8 mouse cellular contexts compared by ENCODE assay signal in the genomic region with DNA sequence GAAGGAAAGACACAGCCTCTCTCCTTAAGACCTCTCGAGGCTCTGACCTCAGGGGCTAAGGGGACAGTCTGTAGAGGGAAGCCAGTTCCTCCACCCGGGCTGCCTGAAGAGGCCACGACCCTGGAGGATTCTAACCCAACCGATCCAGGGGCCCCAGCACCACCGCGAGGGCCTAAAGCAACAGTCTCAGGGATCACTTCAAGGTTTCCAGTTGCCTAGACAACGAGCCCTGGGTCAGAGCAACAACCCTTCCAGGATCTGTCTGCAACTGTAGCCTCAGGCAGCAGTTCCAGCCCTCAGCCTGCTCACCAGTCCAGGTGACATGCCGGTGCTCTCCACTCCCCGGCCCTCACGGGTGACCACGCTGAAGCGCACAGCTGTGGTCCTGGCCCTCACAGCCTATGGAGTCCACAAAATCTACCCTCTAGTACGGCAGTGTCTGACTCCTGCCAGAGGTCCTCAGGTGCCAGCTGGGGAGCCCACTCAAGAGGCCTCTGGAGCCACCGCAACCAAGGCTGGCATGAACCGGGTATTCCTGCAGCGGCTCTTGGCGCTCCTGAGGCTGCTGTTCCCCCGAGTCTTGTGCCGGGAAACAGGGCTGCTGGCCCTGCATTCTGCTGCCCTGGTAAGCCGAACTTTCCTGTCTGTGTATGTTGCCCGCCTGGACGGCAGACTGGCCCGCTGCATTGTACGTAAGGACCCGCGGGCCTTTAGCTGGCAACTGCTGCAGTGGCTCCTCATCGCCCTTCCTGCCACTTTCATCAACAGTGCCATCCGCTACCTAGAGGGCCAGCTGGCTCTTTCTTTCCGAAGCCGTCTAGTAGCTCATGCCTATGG. TPM values are rescaled to one million over a fixed set of nuclear protein-coding genes. Genes with fewer than 3 reads are reported as not detected.
A peak's percentile ranks its signal among the peaks of the same experiment; 100 is the strongest.
DNase-seq lines count a peak whose midpoint lies in the region; ATAC-seq lines count a peak whose summit lies in the region.

No protein-coding gene starts in this region.

- intact Hi-C loops in heart, postnatal 25 days (cut with DNase I) = loop anchor here (5.0 kb wide), 1 partner anchor 70 kb away; a partner anchor contains a TSS

- peak; percentile 3; the same call in 1 of the 2 replicates for ATAC-seq in embryonic facial prominence, embryonic 15.5 days (ENCODE audit: insufficient number of reproducible peaks, low FRiP score, low TSS enrichment, low read depth)
- peak; percentile 19 for ATAC-seq in liver, embryonic 11.5 days (replicated peaks; ENCODE audit: low FRiP score)
- peak; percentile 62 for ATAC-seq in neural tube, embryonic 13.5 days (ENCODE audit: low read depth)

- H3K9me3 ChIP-seq in embryonic facial prominence, embryonic 15.5 days (replicated peaks) = no peaks in the 10 kb centered on the region
- H3K9me3 ChIP-seq in liver, embryonic 11.5 days (ENCODE audit: control insufficient read depth, low read length) = no peaks in the 10 kb centered on the region
- H3K9me3 ChIP-seq in neural tube, embryonic 13.5 days = no peaks in the 10 kb centered on the region

- peak overlapping the region; percentile 58 for H3K4me2 ChIP-seq in embryonic facial prominence, embryonic 15.5 days (replicated peaks)
- peak overlapping the region; percentile 88 for H3K4me2 ChIP-seq in liver, embryonic 11.5 days
- peak overlapping the region; percentile 68 for H3K4me2 ChIP-seq in neural tube, embryonic 13.5 days

- H3K4me1 ChIP-seq in embryonic facial prominence, embryonic 15.5 days = peaks cover 32% of the 10 kb centered on the region
- H3K4me1 ChIP-seq in liver, embryonic 11.5 days (replicated peaks; ENCODE audit: control insufficient read depth, insufficient read depth, low read length) = peaks cover 11% of the 10 kb centered on the region
- peaks cover 35% of the 10 kb centered on the region for H3K4me1 ChIP-seq in neural tube, embryonic 13.5 days (replicated peaks)

- peak overlapping the region; percentile 89 for H3K27ac ChIP-seq in embryonic facial prominence, embryonic 15.5 days (replicated peaks)
- H3K27ac ChIP-seq in liver, embryonic 11.5 days (ENCODE audit: low read depth, low read length) = peak overlapping the region; percentile 68
- H3K27ac ChIP-seq in neural tube, embryonic 13.5 days (replicated peaks) = peak overlapping the region; percentile 79

- no peak overlapping the region for H3K9ac ChIP-seq in embryonic facial prominence, embryonic 15.5 days
- H3K9ac ChIP-seq in liver, embryonic 11.5 days (ENCODE audit: low read depth, low read length) = peak overlapping the region; percentile 66
- peak overlapping the region; percentile 67 for H3K9ac ChIP-seq in neural tube, embryonic 13.5 days

- 0 out of 2 replicates have a peak, but pooled peaks cover 10% of the 10 kb centered on the region for H3K36me3 ChIP-seq in embryonic facial prominence, embryonic 15.5 days
- H3K36me3 ChIP-seq in liver, embryonic 11.5 days (ENCODE audit: control insufficient read depth, insufficient read depth, low read length) = peaks cover 2% of the 10 kb centered on the region; the same call in 1 of the 2 replicates
- H3K36me3 ChIP-seq in neural tube, embryonic 13.5 days = 0 out of 2 replicates have a peak, but pooled peaks cover 13% of the 10 kb centered on the region

- 0 out of 2 replicates have a peak, but pooled peaks cover 3% of the 10 kb centered on the region for H3K27me3 ChIP-seq in embryonic facial prominence, embryonic 15.5 days
- no peaks in the 10 kb centered on the region for H3K27me3 ChIP-seq in liver, embryonic 11.5 days (replicated peaks; ENCODE audit: control insufficient read depth, insufficient read depth, low read length)
- H3K27me3 ChIP-seq in neural tube, embryonic 13.5 days = no peaks in the 10 kb centered on the region

- peak; percentile 14 for DNase-seq in kidney, adult 9 months
- DNase-seq in kidney, adult 11 months = no peak
- peak; percentile 85 for DNase-seq in R1 (ENCODE audit: low read depth, low spot score)
- peak; percentile 4 for DNase-seq in heart, postnatal 25 days (ENCODE audit: low spot score)
- DNase-seq in liver, embryonic 11.5 days (ENCODE audit: low spot score) = no peak
- no peak for DNase-seq in Muller cell, postnatal 12 days (ENCODE audit: inconsistent ontology term)

- WGBS in embryonic facial prominence, embryonic 15.5 days = 31% methylated on average over 30 of the region's 30 CpGs
- 29% methylated on average over 30 of the region's 30 CpGs for WGBS in liver, embryonic 11.5 days
- WGBS in neural tube, embryonic 13.5 days = 34% methylated on average over 30 of the region's 30 CpGs

- H3K4me3 ChIP-seq in embryonic facial prominence, embryonic 15.5 days (replicated peaks) = peak overlapping the region; percentile 56
- peak overlapping the region; percentile 66 for H3K4me3 ChIP-seq in liver, embryonic 11.5 days (ENCODE audit: low read depth, low read length)
- peak overlapping the region; percentile 49 for H3K4me3 ChIP-seq in neural tube, embryonic 13.5 days

RNA-seq across cellular contexts. Expression of a gene that starts 0.5 kb away (rescaled TPM):
- polyA plus RNA-seq in embryonic facial prominence, embryonic 15.5 days (2015; fragmentation: Nextera tagmentation; extraction: Ambion mirVana) = 19.4 and 20.2 TPM in 2 replicates
- 10 to 100 TPM; 29.1 to 30.6 TPM for total RNA-seq in heart, postnatal 25 days (2021)
- polyA plus RNA-seq in liver, embryonic 11.5 days (2014; fragmentation: Nextera tagmentation; extraction: Ambion mirVana) = 13.0 and 13.3 TPM in 2 replicates
- 10.3 and 11.1 TPM in 2 replicates for polyA plus RNA-seq in neural tube, embryonic 13.5 days (2015; fragmentation: Nextera tagmentation; extraction: Ambion mirVana)

RNA-seq across cellular contexts. Expression of a gene that starts 1.0 kb away (rescaled TPM):
- polyA plus RNA-seq in embryonic facial prominence, embryonic 15.5 days (2015; fragmentation: Nextera tagmentation; extraction: Ambion mirVana) = 254 and 265 TPM in 2 replicates
- total RNA-seq in heart, postnatal 25 days (2021) = 10 to 100 TPM; 76.5 to 81.9 TPM
- polyA plus RNA-seq in liver, embryonic 11.5 days (2014; fragmentation: Nextera tagmentation; extraction: Ambion mirVana) = 258 and 265 TPM in 2 replicates
- 147 and 150 TPM in 2 replicates for polyA plus RNA-seq in neural tube, embryonic 13.5 days (2015; fragmentation: Nextera tagmentation; extraction: Ambion mirVana)

RNA-seq across cellular contexts. Expression of a gene that starts 40.0 kb away (rescaled TPM):
- polyA plus RNA-seq in embryonic facial prominence, embryonic 15.5 days (2015; fragmentation: Nextera tagmentation; extraction: Ambion mirVana) = 1.1 and 1.6 TPM in 2 replicates
- total RNA-seq in heart, postnatal 25 days (2021) = 1 to 10 TPM; 1.6 to 1.7 TPM
- polyA plus RNA-seq in liver, embryonic 11.5 days (2014; fragmentation: Nextera tagmentation; extraction: Ambion mirVana) = 0.36 and 0.49 TPM in 2 replicates
- polyA plus RNA-seq in neural tube, embryonic 13.5 days (2015; fragmentation: Nextera tagmentation; extraction: Ambion mirVana) = 0.50 and 0.73 TPM in 2 replicates

RNA-seq across cellular contexts. Expression of a gene that starts 44.0 kb away (rescaled TPM):
- 8.9 and 9.7 TPM in 2 replicates for polyA plus RNA-seq in embryonic facial prominence, embryonic 15.5 days (2015; fragmentation: Nextera tagmentation; extraction: Ambion mirVana)
- 100 to 1,000 TPM; 123 to 125 TPM for total RNA-seq in heart, postnatal 25 days (2021)
- 2.2 and 2.4 TPM in 2 replicates for polyA plus RNA-seq in liver, embryonic 11.5 days (2014; fragmentation: Nextera tagmentation; extraction: Ambion mirVana)
- polyA plus RNA-seq in neural tube, embryonic 13.5 days (2015; fragmentation: Nextera tagmentation; extraction: Ambion mirVana) = 7.7 and 7.8 TPM in 2 replicates

RNA-seq across cellular contexts. Expression of a gene that starts 57.0 kb away (rescaled TPM):
- 13.3 and 14.2 TPM in 2 replicates for polyA plus RNA-seq in embryonic facial prominence, embryonic 15.5 days (2015; fragmentation: Nextera tagmentation; extraction: Ambion mirVana)
- 1 to 10 TPM; 5.0 to 7.6 TPM for total RNA-seq in heart, postnatal 25 days (2021)
- polyA plus RNA-seq in liver, embryonic 11.5 days (2014; fragmentation: Nextera tagmentation; extraction: Ambion mirVana) = 2.2 and 2.3 TPM in 2 replicates
- polyA plus RNA-seq in neural tube, embryonic 13.5 days (2015; fragmentation: Nextera tagmentation; extraction: Ambion mirVana) = 86.2 and 94.4 TPM in 2 replicates

Comparison
In these comparisons a context has a peak if more than half of its experiments do, and no peak if none do; other contexts are left out.
1. DNase-seq: peak in kidney, adult 9 months (single experiment), R1 (single experiment) and heart, postnatal 25 days (single experiment); none in kidney, adult 11 months (single experiment), liver, embryonic 11.5 days (single experiment) and Muller cell, postnatal 12 days (single experiment).
2. ATAC-seq: peak in every context shown above with its lines; median percentile 62 in neural tube, embryonic 13.5 days; 19 in liver, embryonic 11.5 days; 3 in embryonic facial prominence, embryonic 15.5 days.
3. Peak in every context shown above with its lines, with median percentiles within 50 percentile points of each other: H3K27ac ChIP-seq, H3K4me2 ChIP-seq and H3K4me3 ChIP-seq.